Mouse (Mus musculus) left cerebral cortex, postnatal 25 days (tissue): ENCODE data around the gene Sptlc2. TPM values are rescaled to one million over a fixed set of nuclear protein-coding genes. Genes with fewer than 3 reads are reported as not detected.
A peak's percentile ranks its signal among the peaks of the same experiment; 100 is the strongest.
"Not testable (repeated sequence)": the region's sequence is repeated elsewhere in the genome, so short reads cannot be mapped to it uniquely, and the experiment has no call there.

Source experiments
- DNase-seq, 2 experiments: peaks; one replicate each; pipeline ENCODE4 v3.0.0; 2022; ENCODE audit warnings: low spot score in 2 of 2, mixed read lengths in 1 of 2
- intact Hi-C: fragments of 180-260 bp; cut with DNase I; formaldehyde crosslinking; loops from one replicate; pipeline ENCODE4 v1.15.1; 2025
- total RNA-seq, 2 experiments: library from RNA; stranded (reverse); gene quantifications; 2 replicates each; pipeline ENCODE4 v1.2.3; 2021

The Sptlc2 gene
- total RNA-seq, 2 experiments from 2014 or later, result 35.3 to 37.9 TPM

GRCm38 (mm10) chr12:87293934-87294333 lies 94.2 kb downstream of the Sptlc2 start:
- no peak for DNase-seq
- intact Hi-C loops, result no loop called here

- DNase-seq, result no peak
- intact Hi-C loops, result no loop called here
Measured at GRCm38 (mm10) chr12:87289100-87289499, 99.1 kb downstream of the Sptlc2 start.

GRCm38 (mm10) chr12:87284726-87285125 lies 103.4 kb downstream of the Sptlc2 start:
- no peak for DNase-seq
- intact Hi-C loops, result no loop called here

- intact Hi-C loops, result no loop called here
- DNase-seq, result no peak
Measured at GRCm38 (mm10) chr12:87284268-87284667, 103.9 kb downstream of the Sptlc2 start.

DNA sequence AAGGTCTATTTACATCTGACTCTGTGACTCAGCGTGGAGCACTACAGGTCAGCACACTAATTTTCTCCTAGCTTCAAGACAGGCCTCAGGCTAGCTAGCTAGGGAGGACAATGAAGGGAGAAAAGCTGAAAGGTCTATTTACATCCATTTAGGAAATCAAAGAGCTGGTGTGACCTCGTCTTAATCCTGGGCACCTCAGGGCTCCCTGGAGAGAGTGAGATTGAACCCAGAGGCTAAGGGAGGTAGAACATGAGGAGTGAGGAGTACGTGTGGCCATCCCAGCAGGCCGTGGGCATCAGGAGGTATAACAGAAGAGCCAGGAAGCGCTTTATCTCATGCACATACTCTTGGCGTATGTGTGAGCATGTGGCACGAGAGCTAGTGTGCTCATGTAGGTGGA lies 104.4 kb downstream of the Sptlc2 start:
- intact Hi-C loops, result no loop called here
- DNase-seq, result no peak

- intact Hi-C loops, result no loop called here
- DNase-seq, result no peak
Measured at GRCm38 (mm10) chr12:87282743-87283142, 105.4 kb downstream of the Sptlc2 start.

DNA sequence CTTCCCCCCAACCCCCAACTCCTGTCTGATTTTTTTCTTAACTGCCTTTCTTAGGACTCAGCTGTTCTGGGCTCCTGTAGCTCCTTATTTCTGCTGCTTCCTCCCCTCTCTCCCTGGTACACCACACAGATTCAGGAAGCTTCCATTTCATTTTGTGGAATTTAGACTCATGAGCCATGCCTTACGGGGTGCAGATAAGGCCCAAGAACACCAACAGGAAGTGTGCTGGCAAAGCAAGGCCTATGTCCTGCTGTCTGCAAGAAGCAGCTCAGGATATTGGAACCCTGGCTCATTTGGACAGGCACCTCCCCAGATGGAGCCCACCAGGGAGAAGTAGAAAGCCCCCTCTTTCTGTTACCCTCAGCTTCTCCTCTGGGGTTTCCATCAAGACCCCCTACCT lies 106.4 kb downstream of the Sptlc2 start:
- intact Hi-C loops, result no loop called here

GRCm38 (mm10) chr12:87279879-87280278 lies 108.3 kb downstream of the Sptlc2 start:
- intact Hi-C loops, result no loop called here
- DNase-seq, result no peak

More for the DNA sequence above, 106.4 kb downstream of the Sptlc2 start:
- no peak for DNase-seq

GRCm38 (mm10) chr12:87279350-87279749 lies 108.8 kb downstream of the Sptlc2 start:
- DNase-seq, result no peak
- intact Hi-C loops, result no loop called here

- intact Hi-C loops, result no loop called here
- DNase-seq, result no peak
Measured at GRCm38 (mm10) chr12:87278118-87278730, 109.9 kb downstream of the Sptlc2 start.

GRCm38 (mm10) chr12:87277251-87277650 lies 110.9 kb downstream of the Sptlc2 start:
- intact Hi-C loops, result not testable (repeated sequence)

DNA sequence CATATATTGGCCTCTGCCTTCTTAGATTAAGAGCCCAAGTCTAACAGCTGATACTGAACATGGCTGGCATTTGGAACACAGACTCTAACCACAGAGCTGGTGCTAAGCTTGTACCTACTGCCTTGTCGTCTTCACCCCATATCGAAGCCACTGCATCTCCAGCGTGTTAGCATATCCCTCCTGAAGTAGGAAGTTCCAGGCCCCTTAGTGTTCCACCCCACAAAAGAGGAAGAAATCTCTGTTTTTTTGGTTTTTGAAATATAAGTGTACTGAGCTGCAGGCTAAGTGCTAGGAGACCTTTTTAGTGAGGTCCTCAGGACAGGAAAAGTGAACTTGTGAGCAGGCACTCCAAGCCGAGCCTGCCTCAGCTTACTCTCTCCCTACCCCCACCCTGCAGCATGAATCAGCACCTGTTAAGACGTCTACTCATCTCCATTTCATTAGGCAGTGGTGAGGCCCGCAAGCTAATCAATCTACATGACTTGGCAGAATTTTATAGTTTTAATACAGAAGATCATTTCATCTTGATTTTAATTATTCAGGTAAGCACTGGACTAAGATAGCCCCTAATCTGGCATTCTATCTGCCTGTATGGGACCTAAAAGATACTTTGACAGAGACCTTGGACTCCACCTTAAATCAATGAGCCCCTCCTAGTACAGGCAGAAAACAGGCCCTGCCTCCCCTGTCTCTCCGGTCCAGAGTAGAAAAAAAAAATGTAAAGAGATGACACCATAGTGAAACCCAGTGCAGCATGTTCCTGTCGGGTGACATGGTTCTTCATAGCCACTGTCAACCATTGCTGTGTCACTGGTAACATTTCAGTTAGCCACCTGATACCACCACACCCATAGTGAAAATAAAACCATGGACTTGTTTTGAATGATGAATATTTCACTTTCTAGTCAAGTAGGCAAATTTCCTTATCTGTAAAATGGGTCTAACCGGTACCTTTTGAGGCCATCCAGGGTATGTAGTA lies 113.0 kb downstream of the Sptlc2 start:
- intact Hi-C loops, result no loop called here
- DNase-seq, result no peak

More at GRCm38 (mm10) chr12:87277251-87277650, 110.9 kb downstream of the Sptlc2 start:
- not testable (repeated sequence) for DNase-seq

DNA sequence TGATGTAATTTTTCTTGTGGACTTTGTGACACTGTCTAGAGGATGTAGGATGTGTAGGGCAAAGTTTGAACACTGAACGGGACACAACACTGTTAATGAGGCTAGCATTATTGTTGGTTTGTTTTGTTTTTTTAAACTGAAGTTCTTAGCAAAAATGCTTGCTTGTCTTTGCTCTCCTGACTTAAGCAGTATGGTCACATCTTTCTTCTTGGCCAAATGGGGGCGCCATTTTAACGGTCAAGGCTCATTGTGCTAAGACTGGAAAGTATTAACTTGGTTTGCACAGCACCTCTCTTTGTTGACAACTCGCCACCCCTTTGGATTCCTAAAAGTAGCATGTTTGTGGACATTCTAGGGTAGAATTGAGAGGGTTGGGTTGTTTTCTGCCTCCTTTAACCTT lies 120.5 kb downstream of the Sptlc2 start:
- DNase-seq, result peak in 1 of 2 experiments; percentile 44
- intact Hi-C loops, result loop anchor here (2.0 to 10.0 kb wide), 2 partner anchors 63 to 177 kb away; partner anchors contain the start of genes Alkbh1 and Slirp

DNA sequence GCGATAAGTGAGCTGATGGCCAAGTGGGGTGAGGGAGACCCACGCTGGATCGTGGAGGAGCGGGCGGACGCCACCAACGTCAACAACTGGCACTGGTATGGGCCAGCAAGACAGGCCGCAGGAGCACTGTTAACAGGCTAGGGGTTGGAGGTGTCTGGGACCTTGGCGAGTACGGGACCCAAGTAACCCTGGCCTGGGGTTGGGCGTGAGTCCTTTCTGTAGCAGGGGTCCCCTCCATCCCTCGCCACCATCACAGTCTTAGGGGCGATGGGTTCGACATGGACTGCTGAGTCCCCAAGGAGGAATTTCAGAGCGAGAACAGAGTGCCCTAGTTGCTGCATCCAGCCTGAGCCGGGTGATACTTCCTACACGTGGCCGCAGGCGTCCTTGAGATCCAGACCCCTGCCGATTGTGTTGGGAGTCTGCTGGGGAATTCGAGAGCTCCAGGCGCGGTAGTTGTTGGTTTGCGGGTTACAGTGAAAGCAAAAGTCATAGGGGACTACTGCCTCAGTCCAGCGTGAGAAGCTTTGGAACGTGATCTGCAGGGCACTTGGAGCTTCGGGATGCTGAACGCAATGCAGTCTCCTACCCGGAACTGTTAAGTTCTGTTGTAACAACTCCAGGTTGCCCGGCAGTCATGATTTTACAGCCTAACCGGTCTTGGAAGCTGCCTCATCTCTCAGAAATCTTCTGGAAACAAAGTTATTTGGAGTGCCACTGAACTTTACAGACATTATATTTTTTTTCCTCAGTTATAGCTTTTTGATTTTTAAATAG lies 121.1 kb downstream of the Sptlc2 start:
- no peak for DNase-seq
- intact Hi-C loops, result loop anchor here (2.0 to 10.0 kb wide), 2 partner anchors 64 to 178 kb away; partner anchors contain the start of genes Alkbh1 and Slirp

GRCm38 (mm10) chr12:87266108-87266826 lies 121.9 kb downstream of the Sptlc2 start, which contains the start of the genes Vipas39 and Ahsa1:
Gene Vipas39 (minus strand): TSS chr12:87266256.
Gene Ahsa1 (plus strand): TSS chr12:87266479.
- intact Hi-C loops, result loop anchor here (2.0 to 10.0 kb wide), 2 partner anchors 65 to 179 kb away; partner anchors contain the start of genes Alkbh1 and Slirp
- DNase-seq, result peak; percentile 92 to 98

GRCm38 (mm10) chr12:87265444-87265843 lies 122.7 kb downstream of the Sptlc2 start:
- no peak for DNase-seq
- intact Hi-C loops, result loop anchor here (10.0 kb wide), 1 partner anchor 179 kb away; the partner anchor contains the start of genes Alkbh1 and Slirp

DNA sequence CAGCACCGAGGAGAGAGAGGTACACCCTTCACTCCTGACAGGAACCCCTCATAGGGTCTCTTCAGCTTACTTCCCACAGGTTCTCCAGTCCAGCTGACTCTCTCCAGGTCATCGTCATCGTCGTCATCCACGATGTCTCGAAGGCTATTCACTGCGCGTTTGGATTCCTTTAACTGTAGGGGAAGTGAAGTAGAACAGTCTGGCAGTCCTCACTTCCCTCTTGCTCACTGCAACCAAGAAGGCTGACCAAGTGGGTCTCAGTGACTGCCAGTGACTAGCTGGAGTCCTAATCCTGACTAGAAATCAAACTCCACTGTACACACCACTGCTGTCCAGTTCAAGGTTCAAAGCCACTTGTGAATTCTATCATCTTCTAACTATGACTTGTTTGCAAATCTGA lies 127.6 kb downstream of the Sptlc2 start:
- no peak for DNase-seq
- intact Hi-C loops, result loop anchor here (10.0 kb wide), 1 partner anchor 184 kb away; the partner anchor contains the start of genes Alkbh1 and Slirp

DNA sequence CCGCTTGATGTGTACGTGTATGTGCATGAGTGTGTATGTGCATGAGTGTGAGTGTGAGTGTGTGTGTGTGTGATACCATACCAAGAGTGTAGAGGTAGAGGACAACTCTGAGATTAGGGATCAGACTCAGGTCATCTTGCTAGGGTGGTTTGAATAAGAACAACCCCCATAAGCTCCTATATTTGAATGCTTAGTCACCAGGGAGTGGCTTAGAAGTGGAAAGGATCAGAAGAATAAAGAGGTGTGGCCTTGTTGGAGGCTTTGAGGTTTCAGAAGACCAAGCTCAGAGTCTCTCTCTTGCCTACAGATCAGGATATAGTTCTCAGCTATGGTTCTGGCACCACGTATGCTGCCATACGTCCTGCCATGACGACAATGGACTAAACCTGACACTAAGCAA lies 131.5 kb downstream of the Sptlc2 start:
- DNase-seq, result no peak
- intact Hi-C loops, result no loop called here
